Mouse (Mus musculus): ENCODE measurements around the gene Rhobtb1.

DNA sequence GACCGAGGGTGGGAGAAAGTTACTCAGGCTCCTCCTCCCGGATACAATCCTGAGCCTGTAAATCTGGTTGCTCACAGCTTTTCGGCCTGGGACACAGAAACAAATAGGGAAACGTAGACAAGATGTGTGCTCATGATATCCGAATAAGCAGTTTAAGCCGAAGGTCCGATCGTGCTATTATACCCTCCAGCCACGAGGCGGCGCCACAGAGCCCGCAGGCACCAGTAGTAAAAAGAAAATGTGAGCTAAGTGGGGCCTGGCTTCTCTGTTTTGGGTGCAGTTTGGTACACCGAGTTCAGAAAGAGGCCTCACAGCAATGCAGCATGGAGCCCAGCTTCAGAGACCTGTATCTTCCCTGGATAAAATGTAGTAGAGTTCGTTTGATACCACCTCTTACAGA, 155.0 kb downstream of the Rhobtb1 start:
- peak; percentile 68; the same call in 1 of the 2 replicates for TF ChIP-seq CTCF (IDR thresholded peaks at IDR 0.05; ENCODE audit: borderline replicate concordance, control insufficient read depth, extremely low read depth, insufficient read depth, low read length, poor library complexity)
- no peak for TF ChIP-seq POLR2A (IDR thresholded peaks at IDR 0.05; ENCODE audit: control insufficient read depth, extremely low read depth, insufficient read depth, low read length, poor library complexity)

All from thymus, adult 2 months (tissue).